Mouse (Mus musculus): ENCODE data around the gene Adap2. TPM values are rescaled to one million over a fixed set of nuclear protein-coding genes. Genes with fewer than 3 reads are reported as not detected.

Adap2 gene
- total RNA-seq (2023) = 1.8 TPM

DNA sequence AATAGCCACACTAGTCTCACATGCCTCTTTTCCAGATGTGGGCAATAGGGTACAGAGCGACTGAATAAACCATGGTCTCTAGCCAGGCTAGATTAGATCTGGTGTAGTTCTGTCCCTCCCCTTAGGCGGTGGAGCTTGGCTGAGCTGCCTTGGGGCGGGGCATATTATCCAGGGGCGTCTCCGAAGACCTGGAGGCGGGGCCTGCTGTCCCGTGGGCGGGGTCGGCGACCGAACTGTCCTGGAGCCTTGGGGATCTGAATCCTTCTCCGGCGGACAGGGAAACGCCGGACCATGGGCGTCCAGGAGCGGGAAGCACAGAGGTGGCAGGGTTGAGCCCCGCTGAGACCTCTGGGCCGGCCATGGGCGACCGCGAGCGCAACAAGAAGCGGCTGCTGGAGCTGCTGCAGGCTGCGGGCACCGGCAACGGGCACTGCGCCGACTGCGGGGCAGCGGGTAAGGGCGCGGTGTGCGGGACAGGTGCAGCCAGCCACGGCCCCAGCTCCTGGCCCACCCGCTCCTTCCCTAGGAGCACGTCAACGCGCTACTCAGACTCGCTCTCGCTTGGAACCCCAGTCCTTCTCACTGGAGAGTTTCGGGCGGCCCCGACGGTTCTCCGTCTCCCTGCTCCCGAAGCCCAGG lies at the start of gene Adap2:
Adap2 (plus strand) TSS at position 249 of the 639 bp plus-strand sequence.

DNA sequence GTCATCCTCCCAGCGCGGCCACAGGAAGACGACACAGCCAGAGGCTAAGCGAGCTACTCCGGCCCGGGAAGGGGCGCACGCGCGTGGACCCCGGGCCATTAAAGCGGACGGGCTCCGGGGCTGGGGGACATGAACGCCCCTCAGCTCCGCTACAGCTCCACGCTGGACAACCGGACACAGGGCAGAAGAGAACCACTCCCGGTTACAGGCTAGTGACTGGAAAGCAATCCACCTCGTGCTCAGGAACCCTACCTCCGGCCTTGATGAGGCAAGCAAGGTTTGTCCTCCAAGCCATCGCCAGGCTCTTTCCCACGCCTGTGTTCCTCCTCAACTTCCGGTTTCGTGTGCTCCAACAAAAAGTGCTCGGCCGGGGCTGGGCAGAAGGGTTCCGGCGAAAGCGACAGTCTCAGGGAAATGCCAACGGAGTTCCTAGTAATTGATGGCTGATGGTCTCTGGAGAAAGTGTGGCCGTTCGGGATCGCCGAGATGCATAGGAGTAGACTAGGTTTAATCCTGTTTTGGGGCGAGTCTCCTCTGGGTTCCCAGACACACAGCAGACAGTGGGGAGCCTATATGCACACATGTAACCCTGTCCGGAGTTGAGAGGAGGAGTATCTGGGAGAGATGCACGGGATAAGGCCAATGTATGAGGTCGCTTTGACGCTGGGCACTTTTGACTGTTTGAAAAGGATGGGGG lies 11.9 kb upstream of the Adap2 start, which contains the start of gene Tefm:
Tefm (minus strand) TSS at position 351 of the 697 bp plus-strand sequence.

DNA sequence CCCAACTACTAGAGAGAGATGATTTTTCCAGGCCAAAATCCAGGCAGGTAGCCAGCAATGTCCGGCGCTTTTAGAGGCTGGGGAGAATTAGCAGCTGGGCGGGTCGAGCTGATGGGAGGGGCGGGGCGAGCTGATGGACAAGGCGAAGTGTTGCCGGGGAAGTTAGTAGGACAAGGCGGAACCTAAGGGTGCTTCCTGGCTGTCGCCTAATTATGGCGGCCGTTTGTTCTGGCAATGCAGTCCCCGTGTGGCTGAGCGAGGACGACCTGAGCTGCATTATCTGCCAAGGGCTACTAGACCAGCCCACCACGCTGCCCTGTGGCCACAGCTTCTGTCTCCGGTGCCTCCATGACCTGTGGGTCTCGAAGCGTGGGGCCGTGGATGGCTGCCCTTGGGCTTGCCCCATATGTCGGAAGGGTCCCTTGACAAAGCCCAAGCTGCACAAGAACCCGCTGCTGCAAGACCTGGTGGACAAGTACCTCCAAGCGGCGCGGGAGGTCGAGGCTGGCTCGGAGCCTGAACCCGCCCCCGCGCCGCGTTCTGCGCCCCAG lies 29.9 kb downstream of the Adap2 start, which contains the start of gene Rnf135:
Rnf135 (plus strand) TSS at position 147 of the 551 bp plus-strand sequence.

DNA sequence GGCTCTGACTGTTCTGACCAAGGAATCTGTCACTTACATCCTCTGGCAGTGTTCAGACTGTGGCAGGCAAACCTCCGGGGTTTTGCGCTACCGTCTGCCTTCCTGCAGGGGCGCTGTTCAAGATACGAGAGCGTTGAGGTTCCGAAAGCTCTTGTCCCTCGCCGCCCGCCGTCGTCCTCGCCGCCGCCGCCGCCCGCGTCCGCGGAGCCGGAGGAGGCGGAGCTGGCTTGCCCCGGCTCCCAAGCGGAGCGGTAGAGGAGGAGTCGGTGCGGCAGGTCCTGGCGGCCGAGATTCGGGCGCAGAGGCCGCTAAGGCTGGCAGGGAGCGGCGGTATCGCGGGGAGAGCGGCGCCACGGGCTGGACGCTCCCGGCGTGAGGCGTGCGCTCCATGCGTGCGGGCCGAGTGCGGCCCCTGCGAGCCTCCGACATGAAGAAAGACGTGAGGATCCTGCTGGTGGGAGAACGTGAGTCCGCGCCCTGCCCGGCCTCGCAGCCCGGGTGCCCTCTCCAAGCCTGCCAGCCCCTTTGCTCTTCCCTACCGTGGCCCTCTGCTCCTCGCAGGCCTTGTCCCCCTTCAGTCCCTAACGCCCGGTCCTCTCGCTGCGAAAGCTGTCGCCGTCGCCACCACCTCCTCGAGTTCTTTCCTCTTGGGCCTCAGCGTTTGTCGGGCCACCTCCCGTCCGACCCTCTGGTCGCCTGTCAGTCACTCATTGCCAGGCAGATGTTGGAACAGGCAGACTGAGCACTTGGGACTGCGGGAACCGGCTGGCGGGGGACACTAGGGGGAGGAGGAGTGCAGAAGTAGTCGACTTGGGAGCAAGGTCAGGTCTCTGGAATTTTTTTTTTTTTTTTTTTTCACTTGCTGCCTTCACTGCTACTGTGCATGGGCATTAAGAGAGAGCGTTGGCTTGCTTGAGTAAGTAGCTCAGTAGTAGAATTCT lies 55.2 kb downstream of the Adap2 start, which contains the start of gene Rhot1:
Rhot1 (plus strand) TSS at position 160 of the 941 bp plus-strand sequence.

Other genes starting within 250 kb of the Adap2 start
- 34.3 TPM for gene Utp6, start 191.7 kb upstream of the Adap2 start, total RNA-seq (2023)
- 90.0 TPM for gene Suz12, start 161.0 kb upstream of the Adap2 start, total RNA-seq (2023)
- 390 TPM for gene Crlf3, start 73.1 kb upstream of the Adap2 start, total RNA-seq (2023)
- 4.9 TPM for gene Atad5, start 64.7 kb upstream of the Adap2 start, total RNA-seq (2023)
- 2.8 TPM for gene Tefm, start 11.9 kb upstream of the Adap2 start, total RNA-seq (2023)
- gene Rnf135, start 29.7 kb downstream of the Adap2 start, total RNA-seq (2023) = 7.1 TPM
- gene Rhot1, start 54.9 kb downstream of the Adap2 start, total RNA-seq (2023) = 38.0 TPM
- gene Rhbdl3, start 146.8 kb downstream of the Adap2 start, total RNA-seq (2023) = 0.65 TPM
- gene 5730455P16Rik, start 223.9 kb downstream of the Adap2 start, total RNA-seq (2023) = 12.9 TPM
- gene Zfp207, start 229.2 kb downstream of the Adap2 start, total RNA-seq (2023) = 177 TPM

All from CD4-positive naive resting alpha-beta T cell, adult 57 days (primary cell).